Mouse (Mus musculus): ENCODE results near the gene Acta1. TPM values are rescaled to one million over a fixed set of nuclear protein-coding genes. Genes with fewer than 3 reads are reported as not detected.

Gene Acta1
- polyA plus RNA-seq (2017; shearing (Covaris generic)) = under 1 TPM in 1 of 2 experiments, not detected in 1; 0.30 TPM

GRCm38 (mm10) chr8:123894502-123895097, at the start of gene Acta1:
Gene Acta1 (minus strand): TSS chr8:123894751.
- ATAC-seq = no peak

GRCm38 (mm10) chr8:123929026-123929425, 34.5 kb upstream of the Acta1 start:
- no peak for ATAC-seq

- no peak for ATAC-seq
Observed at GRCm38 (mm10) chr8:123925671-123926070, 31.1 kb upstream of the Acta1 start.

- peak; percentile 89 for ATAC-seq
Observed at GRCm38 (mm10) chr8:123924719-123925118, 30.2 kb upstream of the Acta1 start.

GRCm38 (mm10) chr8:123914635-123915034, 20.1 kb upstream of the Acta1 start:
- ATAC-seq = no peak

- no peak for ATAC-seq
Observed at GRCm38 (mm10) chr8:123912265-123912664, 17.7 kb upstream of the Acta1 start.

- ATAC-seq = no peak
Observed at GRCm38 (mm10) chr8:123907604-123908003, 13.1 kb upstream of the Acta1 start.

- ATAC-seq = no peak
Observed at GRCm38 (mm10) chr8:123902653-123903052, 8.1 kb upstream of the Acta1 start.

- ATAC-seq = no peak
Observed at GRCm38 (mm10) chr8:123899366-123899765, 4.8 kb upstream of the Acta1 start.

- ATAC-seq = no peak
Observed at GRCm38 (mm10) chr8:123898576-123898975, 4.0 kb upstream of the Acta1 start.

- no peak for ATAC-seq
Observed at GRCm38 (mm10) chr8:123896774-123897173, 2.2 kb upstream of the Acta1 start.

- no peak for ATAC-seq
Observed at GRCm38 (mm10) chr8:123896366-123896761, 1.8 kb upstream of the Acta1 start.

- no peak for ATAC-seq
Observed at GRCm38 (mm10) chr8:123895680-123896365, 1.3 kb upstream of the Acta1 start.

GRCm38 (mm10) chr8:123895230-123895629, 679 bp upstream of the Acta1 start:
- no peak for ATAC-seq

GRCm38 (mm10) chr8:123893413-123893812, 1.1 kb downstream of the Acta1 start:
- no peak for ATAC-seq

GRCm38 (mm10) chr8:123892586-123893155, 1.9 kb downstream of the Acta1 start:
- no peak for ATAC-seq

- no peak for ATAC-seq
Observed at GRCm38 (mm10) chr8:123891883-123892585, 2.5 kb downstream of the Acta1 start.

GRCm38 (mm10) chr8:123891271-123891670, 3.3 kb downstream of the Acta1 start:
- ATAC-seq = no peak

- ATAC-seq = no peak
Observed at GRCm38 (mm10) chr8:123889797-123890196, 4.8 kb downstream of the Acta1 start.

- no peak for ATAC-seq
Observed at GRCm38 (mm10) chr8:123887956-123888355, 6.6 kb downstream of the Acta1 start.

GRCm38 (mm10) chr8:123887163-123887562, 7.4 kb downstream of the Acta1 start:
- no peak for ATAC-seq

GRCm38 (mm10) chr8:123884721-123885565, 9.6 kb downstream of the Acta1 start:
- ATAC-seq = no peak

All from CD4-positive, CD25-positive, alpha-beta regulatory T cell, adult 4 months (primary cell).